Mouse (Mus musculus): ENCODE data around the gene Krt19. TPM values are rescaled to one million over a fixed set of nuclear protein-coding genes. Genes with fewer than 3 reads are reported as not detected.

The Krt19 gene
- polyA plus RNA-seq, 1 experiment from 2014 or later: not detected

GRCm38 (mm10) chr11:100164392-100164791, 15.9 kb upstream of the Krt19 start:
- no peak for ATAC-seq
- no peak for TF ChIP-seq CTCF (IDR thresholded peaks at IDR 0.05)
- ChIA-PET POLR2A (no interaction called here), CTCF (no interaction called here)
- in situ Hi-C loops (cut with MboI; ENCODE audit: low pct_unique_long_range_greater_than_20kb): loop anchor here (10.0 kb wide), 1 partner anchor 590 kb away; no protein-coding TSS in a partner anchor
- no peak for DNase-seq (ENCODE audit: low read depth, low spot score)
- H3K27me3 ChIP-seq: no peaks in the 10 kb centered on the region

GRCm38 (mm10) chr11:100157908-100158477, 9.5 kb upstream of the Krt19 start:
- H3K27me3 ChIP-seq: no peaks in the 10 kb centered on the region
- ChIA-PET CTCF (interaction anchor here (1.2 to 1.5 kb wide), 2 partner anchors 9 to 12 kb away, joined by 3 to 4 read pairs; partner anchors contain the start of gene Krt19), POLR2A (interaction anchor here (0.7 kb wide), 2 partner anchors 63 to 592 kb away, joined by 3 to 6 read pairs; partner anchors contain the start of gene Krtap3-1)
- DNase-seq (ENCODE audit: low read depth, low spot score) (no peak), ATAC-seq (no peak)
- no peak for TF ChIP-seq CTCF (IDR thresholded peaks at IDR 0.05)
- in situ Hi-C loops (cut with MboI; ENCODE audit: low pct_unique_long_range_greater_than_20kb): no loop called here

- ChIA-PET CTCF (interaction anchor here (1.2 to 1.5 kb wide), 2 partner anchors 8 to 13 kb away, joined by 3 to 4 read pairs; partner anchors contain the start of gene Krt19), POLR2A (interaction anchor here (0.7 kb wide), 2 partner anchors 63 to 591 kb away, joined by 3 to 6 read pairs; partner anchors contain the start of gene Krtap3-1)
- no peak for TF ChIP-seq CTCF (IDR thresholded peaks at IDR 0.05)
- in situ Hi-C loops (cut with MboI; ENCODE audit: low pct_unique_long_range_greater_than_20kb): no loop called here
- H3K27me3 ChIP-seq: no peaks in the 10 kb centered on the region
- DNase-seq (ENCODE audit: low read depth, low spot score) (no peak), ATAC-seq (no peak)
Measured at GRCm38 (mm10) chr11:100157331-100157730, 8.9 kb upstream of the Krt19 start.

- ATAC-seq: peak; percentile 44
- DNase-seq (ENCODE audit: low read depth, low spot score): peak; percentile 80
- ChIA-PET CTCF (interaction anchor here (1.4 kb wide), 1 partner anchor 139 kb away, joined by 4 read pairs; no protein-coding TSS in a partner anchor), POLR2A (no interaction called here)
- H3K27me3 ChIP-seq: no peaks in the 10 kb centered on the region
- in situ Hi-C loops (cut with MboI; ENCODE audit: low pct_unique_long_range_greater_than_20kb): no loop called here
- no peak for TF ChIP-seq CTCF (IDR thresholded peaks at IDR 0.05)
Measured at GRCm38 (mm10) chr11:100155497-100156255, 7.2 kb upstream of the Krt19 start.

- DNase-seq (ENCODE audit: low read depth, low spot score): no peak
- peak; percentile 46 for ATAC-seq
- in situ Hi-C loops (cut with MboI; ENCODE audit: low pct_unique_long_range_greater_than_20kb): no loop called here
- ChIA-PET CTCF (interaction anchor here (1.5 kb wide), 1 partner anchor 10 kb away, joined by 4 read pairs; no protein-coding TSS in a partner anchor), POLR2A (no interaction called here)
- H3K27me3 ChIP-seq: no peaks in the 10 kb centered on the region
- no peak for TF ChIP-seq CTCF (IDR thresholded peaks at IDR 0.05)
Measured at GRCm38 (mm10) chr11:100147566-100148353, 705 bp downstream of the Krt19 start.

GRCm38 (mm10) chr11:100145858-100146560, 2.5 kb downstream of the Krt19 start:
- H3K27me3 ChIP-seq: no peaks in the 10 kb centered on the region
- CTCF ChIA-PET: no interaction called here
- DNase-seq (ENCODE audit: low read depth, low spot score): no peak
- POLR2A ChIA-PET: no interaction called here
- no peak for ATAC-seq
- TF ChIP-seq CTCF (IDR thresholded peaks at IDR 0.05): no peak
- in situ Hi-C loops (cut with MboI; ENCODE audit: low pct_unique_long_range_greater_than_20kb): no loop called here

- no peak for TF ChIP-seq CTCF (IDR thresholded peaks at IDR 0.05)
- no peaks in the 10 kb centered on the region for H3K27me3 ChIP-seq
- ATAC-seq: no peak
- ChIA-PET POLR2A (interaction anchor here (0.6 kb wide), 1 partner anchor 18 kb away, joined by 3 read pairs; no protein-coding TSS in a partner anchor), CTCF (no interaction called here)
- DNase-seq (ENCODE audit: low read depth, low spot score): no peak
- in situ Hi-C loops (cut with MboI; ENCODE audit: low pct_unique_long_range_greater_than_20kb): no loop called here
Measured at GRCm38 (mm10) chr11:100145104-100145503, 3.4 kb downstream of the Krt19 start.

- POLR2A ChIA-PET: no interaction called here
- CTCF ChIA-PET: interaction anchor here (0.6 kb wide), 1 partner anchor 10 kb away, joined by 3 read pairs; no protein-coding TSS in a partner anchor
- H3K27me3 ChIP-seq: no peaks in the 10 kb centered on the region
- ATAC-seq (no peak), DNase-seq (ENCODE audit: low read depth, low spot score) (no peak)
- in situ Hi-C loops (cut with MboI; ENCODE audit: low pct_unique_long_range_greater_than_20kb): no loop called here
- no peak for TF ChIP-seq CTCF (IDR thresholded peaks at IDR 0.05)
Measured at GRCm38 (mm10) chr11:100140966-100141365, 7.5 kb downstream of the Krt19 start.

- ATAC-seq (no peak), DNase-seq (ENCODE audit: low read depth, low spot score) (no peak)
- no peak for TF ChIP-seq CTCF (IDR thresholded peaks at IDR 0.05)
- in situ Hi-C loops (cut with MboI; ENCODE audit: low pct_unique_long_range_greater_than_20kb): no loop called here
- POLR2A ChIA-PET: no interaction called here
- no peaks in the 10 kb centered on the region for H3K27me3 ChIP-seq
- CTCF ChIA-PET: no interaction called here
Measured at GRCm38 (mm10) chr11:100139391-100139790, 9.1 kb downstream of the Krt19 start.

DNA sequence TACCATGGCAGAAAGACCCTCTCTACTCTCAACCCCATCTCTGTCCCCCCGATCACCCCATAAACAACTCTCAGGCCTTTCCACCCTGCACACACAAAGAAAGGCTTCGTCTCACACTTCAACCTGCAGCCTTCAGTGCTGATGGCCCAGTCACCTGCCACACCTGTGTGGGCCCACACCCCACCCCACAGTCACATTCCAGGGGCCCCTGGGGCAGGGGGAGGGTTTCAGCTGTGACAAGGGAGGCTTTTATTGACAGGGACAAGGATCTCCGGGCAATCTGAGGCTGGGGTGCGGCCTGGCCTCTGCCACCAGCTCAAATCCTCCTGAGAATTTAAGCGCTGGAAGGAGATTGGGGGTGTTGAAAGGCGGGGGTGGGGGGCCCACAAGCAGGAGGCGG, 9.7 kb downstream of the Krt19 start:
- POLR2A ChIA-PET: no interaction called here
- CTCF ChIA-PET: no interaction called here
- no peak for ATAC-seq
- no peak for DNase-seq (ENCODE audit: low read depth, low spot score)
- in situ Hi-C loops (cut with MboI; ENCODE audit: low pct_unique_long_range_greater_than_20kb): no loop called here
- no peak for TF ChIP-seq CTCF (IDR thresholded peaks at IDR 0.05)
- no peaks in the 10 kb centered on the region for H3K27me3 ChIP-seq

All from Patski (cell line).